Mouse (Mus musculus) midbrain, embryonic 13.5 days (tissue): ENCODE results near the gene Capn8. TPM values are rescaled to one million over a fixed set of nuclear protein-coding genes. Genes with fewer than 3 reads are reported as not detected.

Experiments
- ATAC-seq: fragments of 200-750 bp; cut with Nextera tagmentation; 2 replicates; pipeline ENCODE4 v1.8.0; 2017; ENCODE audit warnings: mild to moderate bottlenecking, moderate TSS enrichment, moderate library complexity
- H3K27ac ChIP-seq: fragments of 300-500 bp; sonication (generic); 2 replicates; pipeline ENCODE4 v1.5.1; 2015; ENCODE audit warnings: inconsistent platforms, mild to moderate bottlenecking, moderate library complexity
- H3K27me3 ChIP-seq: fragments of 300-500 bp; sonication (generic); 2 replicates; pipeline ENCODE4 v1.6.1; 2015; ENCODE audit warnings: mild to moderate bottlenecking, inconsistent platforms
- H3K36me3 ChIP-seq: fragments of 300-500 bp; sonication (generic); 2 replicates; pipeline ENCODE4 v1.6.1; 2015; ENCODE audit warnings: mild to moderate bottlenecking, inconsistent platforms
- H3K4me1 ChIP-seq: fragments of 300-500 bp; sonication (generic); replicated peaks from 2 replicates; pipeline ENCODE4 v1.6.1; 2015; ENCODE audit warnings: inconsistent platforms
- H3K4me2 ChIP-seq: fragments of 300-500 bp; sonication (generic); replicated peaks from 2 replicates; pipeline ENCODE4 v1.6.1; 2015; ENCODE audit warnings: moderate library complexity, mild to moderate bottlenecking, inconsistent platforms
- H3K4me3 ChIP-seq: fragments of 300-500 bp; sonication (generic); replicated peaks from 2 replicates; pipeline ENCODE4 v1.5.1; 2015; ENCODE audit warnings: mild to moderate bottlenecking, inconsistent platforms
- H3K9ac ChIP-seq: fragments of 300-500 bp; sonication (generic); replicated peaks from 2 replicates; pipeline ENCODE4 v1.6.1; 2015; ENCODE audit warnings: mild to moderate bottlenecking, inconsistent platforms
- H3K9me3 ChIP-seq: fragments of 300-500 bp; sonication (generic); 2 replicates; pipeline ENCODE4 v1.6.1; 2016; ENCODE audit warnings: mild to moderate bottlenecking, inconsistent platforms
- WGBS: fragments of 180-500 bp; shearing (Covaris S2); methylation state at CpG from one replicate; pipeline ENCODE4 v1.1.7; 2015; 5-methylcytosine and 5-hydroxymethylcytosine counted together
- polyA plus RNA-seq: library from polyadenylated mRNA; unstranded; fragments of >200 nt; fragmentation: Nextera tagmentation; extraction: Ambion mirVana; gene quantifications from 2 replicates; pipeline ENCODE4 v1.2.1, GENCODE M21; 2015

Capn8 gene
- polyA plus RNA-seq, 1 experiment from 2014 or later, result not detected

DNA sequence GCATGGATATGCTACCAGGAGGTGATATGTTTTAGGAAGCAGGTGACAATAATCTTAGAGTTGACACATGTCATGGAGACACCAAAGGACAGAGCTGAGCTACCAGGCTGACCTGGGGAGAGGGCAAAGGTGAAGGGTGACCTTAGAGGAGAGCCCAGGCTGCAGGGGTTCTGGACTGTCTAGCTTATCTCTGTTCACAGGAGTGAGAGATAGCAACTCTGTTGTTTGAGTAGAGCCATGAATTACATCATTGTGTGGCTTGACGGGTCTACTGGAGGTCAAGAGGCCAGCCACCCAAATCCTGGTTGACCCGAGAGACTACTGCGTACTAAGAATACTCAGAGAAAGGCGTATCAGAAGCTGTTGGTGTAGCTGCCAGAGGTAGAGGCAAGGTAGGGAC, 22.9 kb downstream of the Capn8 start:
- Histone ChIP-seq H3K9ac (no peak overlapping the region), H3K4me2 (no peak overlapping the region), H3K27ac (no peak overlapping the region), H3K9me3 (no peaks in the 10 kb centered on the region), H3K4me1 (peaks cover 8% of the 10 kb centered on the region), H3K27me3 (peaks cover 23% of the 10 kb centered on the region), H3K36me3 (no peaks in the 10 kb centered on the region), H3K4me3 (no peak overlapping the region)
- ATAC-seq, result no peak
- 87% methylated on average over 4 of the region's 4 CpGs for WGBS

DNA sequence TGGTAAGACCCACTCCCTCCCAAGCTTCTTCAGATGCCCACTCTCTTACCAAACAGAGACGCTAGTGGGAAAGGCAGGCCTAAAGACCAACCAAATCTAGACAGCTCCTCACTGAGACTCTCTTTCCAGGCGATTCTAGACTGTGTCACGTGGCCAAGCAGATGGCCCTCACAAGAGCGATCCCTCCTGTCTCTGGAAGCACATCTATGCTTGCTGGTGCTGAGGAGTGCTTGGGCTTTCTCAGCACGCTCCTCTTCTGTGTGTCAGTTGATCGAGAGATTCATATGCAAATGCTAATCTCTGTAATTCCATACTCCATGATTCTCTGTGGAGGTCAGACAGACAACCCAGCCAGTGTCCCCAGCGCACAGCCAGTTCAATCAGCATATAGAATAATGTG, 26.7 kb downstream of the Capn8 start:
- Histone ChIP-seq H3K36me3 (no peaks in the 10 kb centered on the region), H3K4me3 (no peak overlapping the region), H3K9ac (no peak overlapping the region), H3K27me3 (peaks cover 6% of the 10 kb centered on the region; the same call in 1 of the 2 replicates), H3K27ac (no peak overlapping the region), H3K4me1 (peaks cover 4% of the 10 kb centered on the region), H3K4me2 (no peak overlapping the region), H3K9me3 (no peaks in the 10 kb centered on the region)
- 29% methylated on average over 7 of the region's 7 CpGs for WGBS
- ATAC-seq, result peak; percentile 68; the same call in 1 of the 2 replicates

DNA sequence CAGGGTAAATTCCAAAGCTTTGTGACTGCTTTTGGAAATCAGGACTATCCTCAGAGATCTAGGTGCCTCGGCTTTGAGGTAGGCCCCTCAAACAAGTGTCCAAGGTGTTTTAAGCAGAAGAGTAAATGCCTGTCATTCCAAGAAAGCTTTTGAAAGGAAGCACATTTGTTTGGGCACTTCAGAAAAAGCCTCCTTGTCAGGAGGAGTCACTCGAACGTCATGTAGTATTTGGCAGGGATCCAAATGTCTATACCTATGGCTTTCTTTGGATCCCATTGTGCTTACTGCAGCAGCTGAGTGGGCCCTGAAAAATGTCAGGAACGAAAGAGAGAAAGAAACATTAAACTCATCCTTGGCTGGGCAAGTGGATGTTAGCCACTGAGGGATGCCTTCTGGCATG, 27.6 kb downstream of the Capn8 start:
- Histone ChIP-seq H3K4me3 (no peak overlapping the region), H3K27ac (no peak overlapping the region), H3K9ac (no peak overlapping the region), H3K27me3 (peaks cover 4% of the 10 kb centered on the region; the same call in 1 of the 2 replicates), H3K4me1 (peaks cover 4% of the 10 kb centered on the region), H3K36me3 (no peaks in the 10 kb centered on the region), H3K4me2 (no peak overlapping the region), H3K9me3 (no peaks in the 10 kb centered on the region)
- ATAC-seq, result no peak
- 51% methylated on average over 4 of the region's 4 CpGs for WGBS

- ATAC-seq, result 0 out of 2 replicates have a peak, but pooled peaks have one; percentile 20
- Histone ChIP-seq H3K4me1 (peaks cover 9% of the 10 kb centered on the region; the same call in 1 of the 2 replicates), H3K9ac (no peak overlapping the region), H3K36me3 (no peaks in the 10 kb centered on the region), H3K4me3 (no peak overlapping the region), H3K4me2 (no peak overlapping the region), H3K27ac (no peak overlapping the region), H3K27me3 (no peaks in the 10 kb centered on the region), H3K9me3 (no peaks in the 10 kb centered on the region)
- 68% methylated on average over 17 of the region's 17 CpGs for WGBS
These were observed 40.7 kb downstream of the Capn8 start for GRCm38 (mm10) chr1:182605330-182606150.

DNA sequence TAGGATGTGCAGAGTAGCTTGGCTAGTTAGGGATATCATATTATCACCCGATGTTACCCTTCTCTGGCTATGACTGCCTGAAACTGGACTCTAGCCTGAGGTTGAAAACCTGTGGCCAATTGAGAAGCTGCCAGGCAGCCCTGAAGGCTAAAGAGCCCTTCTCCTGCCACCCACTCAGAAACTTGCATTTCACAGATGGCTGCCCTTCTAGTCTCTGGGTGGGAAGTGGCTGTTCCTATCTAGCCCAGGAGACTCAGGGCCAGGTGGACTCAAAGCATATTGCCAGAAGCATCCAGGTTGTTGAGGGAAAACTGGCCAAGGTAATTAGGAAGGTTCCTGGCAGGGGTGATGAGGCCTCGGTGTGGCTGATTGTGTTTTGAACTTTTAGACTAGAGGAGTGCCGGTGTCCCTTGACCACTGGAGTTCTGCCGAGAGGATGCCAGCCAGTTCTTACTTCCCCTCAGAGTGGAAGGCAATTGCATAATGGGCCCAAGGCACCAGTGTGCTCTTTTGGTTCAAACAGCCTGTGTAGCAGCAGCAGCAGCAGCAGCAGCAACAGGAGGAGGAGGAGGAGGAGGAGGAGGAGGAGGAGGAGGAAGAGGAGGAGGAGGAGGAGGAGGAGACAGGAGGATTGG, 45.0 kb downstream of the Capn8 start:
- Histone ChIP-seq H3K9me3 (no peaks in the 10 kb centered on the region), H3K27ac (no peak overlapping the region), H3K9ac (no peak overlapping the region), H3K4me1 (peaks cover 16% of the 10 kb centered on the region), H3K27me3 (no peaks in the 10 kb centered on the region), H3K4me3 (no peak overlapping the region), H3K4me2 (no peak overlapping the region), H3K36me3 (no peaks in the 10 kb centered on the region)
- WGBS, result 85% methylated on average over 4 of the region's 4 CpGs
- no peak for ATAC-seq

DNA sequence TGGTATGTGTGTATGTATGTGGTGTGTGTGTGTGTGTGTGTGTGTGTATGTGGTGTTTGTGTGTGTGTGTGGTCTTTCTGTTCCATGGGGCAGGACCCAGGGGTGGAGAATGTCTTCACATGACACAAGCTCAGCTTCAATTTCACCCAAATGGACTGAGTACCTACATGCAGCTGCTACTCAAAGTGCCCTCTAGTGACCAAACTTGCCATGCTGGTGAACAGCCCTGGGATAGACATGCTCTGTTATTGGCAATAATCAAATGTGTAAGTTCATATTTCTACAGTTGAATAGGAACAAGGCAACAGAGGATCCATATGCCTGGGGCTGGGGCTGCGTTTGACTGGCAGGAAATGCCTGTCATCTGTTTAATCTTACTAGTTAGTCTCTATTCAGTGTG, 50.7 kb downstream of the Capn8 start:
- Histone ChIP-seq H3K9ac (no peak overlapping the region), H3K4me2 (no peak overlapping the region), H3K36me3 (no peaks in the 10 kb centered on the region), H3K9me3 (no peaks in the 10 kb centered on the region), H3K27ac (no peak overlapping the region), H3K4me3 (no peak overlapping the region), H3K27me3 (no peaks in the 10 kb centered on the region), H3K4me1 (peaks cover 27% of the 10 kb centered on the region)
- ATAC-seq, result 0 out of 2 replicates have a peak, but pooled peaks have one; percentile 5
- 36% methylated on average over 1 of the region's 1 CpGs for WGBS

- Histone ChIP-seq H3K27me3 (no peaks in the 10 kb centered on the region), H3K9me3 (no peaks in the 10 kb centered on the region), H3K4me1 (peaks cover 19% of the 10 kb centered on the region), H3K4me3 (no peak overlapping the region), H3K4me2 (peak overlapping the region; percentile 11; the same call in 1 of the 2 replicates), H3K27ac (peak overlapping the region; percentile 75), H3K36me3 (no peaks in the 10 kb centered on the region), H3K9ac (no peak overlapping the region)
- ATAC-seq, result peak; percentile 79
- WGBS, result 53% methylated on average over 16 of the region's 16 CpGs
These were observed 53.6 kb downstream of the Capn8 start for GRCm38 (mm10) chr1:182618200-182618947.

- no peak for ATAC-seq
- H3K4me1 ChIP-seq, result peaks cover 19% of the 10 kb centered on the region
- H3K4me2 ChIP-seq, result no peak overlapping the region
- H3K9ac ChIP-seq, result no peak overlapping the region
- no peaks in the 10 kb centered on the region for H3K27me3 ChIP-seq
- WGBS, result 42% methylated on average over 4 of the region's 4 CpGs
- no peaks in the 10 kb centered on the region for H3K36me3 ChIP-seq
- no peak overlapping the region for H3K4me3 ChIP-seq
- H3K9me3 ChIP-seq, result no peaks in the 10 kb centered on the region
- no peak overlapping the region for H3K27ac ChIP-seq
These were observed 55.7 kb downstream of the Capn8 start for GRCm38 (mm10) chr1:182620470-182620869.

- Histone ChIP-seq H3K9ac (no peak overlapping the region), H3K4me3 (no peak overlapping the region), H3K27ac (no peak overlapping the region), H3K4me1 (peaks cover 19% of the 10 kb centered on the region), H3K4me2 (no peak overlapping the region), H3K9me3 (no peaks in the 10 kb centered on the region), H3K27me3 (no peaks in the 10 kb centered on the region), H3K36me3 (no peaks in the 10 kb centered on the region)
- no peak for ATAC-seq
- 90% methylated on average over 8 of the region's 8 CpGs for WGBS
These were observed 56.4 kb downstream of the Capn8 start for GRCm38 (mm10) chr1:182621256-182621655.

- Histone ChIP-seq H3K27ac (no peak overlapping the region), H3K9ac (no peak overlapping the region), H3K27me3 (no peaks in the 10 kb centered on the region), H3K9me3 (no peaks in the 10 kb centered on the region), H3K4me2 (no peak overlapping the region), H3K4me1 (no peaks in the 10 kb centered on the region), H3K36me3 (no peaks in the 10 kb centered on the region), H3K4me3 (no peak overlapping the region)
- ATAC-seq, result no peak
- 74% methylated on average over 1 of the region's 1 CpGs for WGBS
These were observed 61.4 kb downstream of the Capn8 start for GRCm38 (mm10) chr1:182626197-182626596.

- no peak for ATAC-seq
These were observed 64.4 kb downstream of the Capn8 start for GRCm38 (mm10) chr1:182629228-182629627.

More at GRCm38 (mm10) chr1:182629228-182629627, 64.4 kb downstream of the Capn8 start:
- H3K9me3 ChIP-seq, result no peaks in the 10 kb centered on the region
- no peaks in the 10 kb centered on the region for H3K4me1 ChIP-seq
- H3K4me2 ChIP-seq, result no peak overlapping the region
- no peak overlapping the region for H3K27ac ChIP-seq
- no peak overlapping the region for H3K9ac ChIP-seq
- H3K36me3 ChIP-seq, result no peaks in the 10 kb centered on the region
- H3K27me3 ChIP-seq, result no peaks in the 10 kb centered on the region
- no peak overlapping the region for H3K4me3 ChIP-seq
- WGBS, result 92% methylated on average over 4 of the region's 4 CpGs
